Mouse (Mus musculus): ENCODE measurements at regions not wholly inside any gene's neighbourhood (a gene's known extent, or its start where the extent isn't known, plus 50 kb on each side); places are given as distances from the start of the nearest gene placed in this dataset.

DNA sequence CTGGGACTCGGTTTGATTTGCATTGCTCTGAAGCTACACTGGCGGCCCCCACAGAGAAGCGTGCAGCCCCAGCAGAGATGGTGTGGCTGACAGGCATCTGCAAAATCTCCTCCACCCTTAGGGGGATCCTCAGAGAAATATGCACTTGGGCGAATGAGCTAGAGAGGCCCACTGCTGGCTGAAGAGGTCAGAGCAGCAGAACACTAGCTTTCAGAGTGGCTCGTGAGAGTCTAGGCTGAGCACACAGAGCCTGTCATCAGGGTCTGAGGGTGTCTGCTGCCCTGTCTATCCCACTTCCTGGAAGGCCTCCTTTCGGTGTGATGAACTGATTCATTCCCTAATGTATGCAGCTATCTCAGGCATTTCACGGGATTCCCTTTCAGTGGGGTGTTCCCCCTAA lies 225.1 kb downstream of the Tle3 start:
- ATAC-seq (replicated peaks; ENCODE audit: low FRiP score, poor library complexity, severe bottlenecking) = no peak

DNA sequence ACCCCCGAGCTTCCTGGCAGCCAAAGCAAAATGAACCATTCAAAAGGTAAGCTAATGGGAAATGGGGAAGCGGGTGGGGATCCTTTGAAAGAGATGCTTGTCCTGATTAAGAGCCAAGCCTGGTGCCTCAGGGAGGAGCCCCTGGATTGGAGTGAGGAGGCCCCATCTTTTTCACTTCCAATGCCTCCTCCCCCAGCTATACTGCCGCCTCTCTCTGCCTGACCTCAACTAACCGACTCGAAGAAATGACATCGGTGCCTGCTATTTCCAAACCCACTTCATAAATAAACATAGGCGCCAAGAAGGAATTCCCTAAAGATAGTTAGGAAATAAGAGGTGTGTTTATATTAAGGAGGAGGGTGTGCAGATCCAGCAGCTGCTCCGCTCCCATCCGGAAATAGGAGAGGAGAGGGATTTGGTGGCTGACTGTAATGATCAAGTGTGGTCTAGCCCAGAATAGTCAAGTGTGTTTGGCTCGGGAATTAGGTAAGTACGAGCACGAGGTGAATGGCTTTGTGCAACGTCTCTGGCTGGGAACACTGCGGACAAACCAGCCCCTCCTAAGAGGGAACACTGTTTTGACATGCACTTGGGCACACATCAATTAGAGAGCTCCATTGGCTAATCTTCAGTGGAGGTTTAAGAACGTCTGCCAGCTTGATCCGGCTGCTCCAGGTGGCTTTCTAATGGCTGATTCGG lies 224.4 kb downstream of the Tle3 start:
- ATAC-seq (replicated peaks; ENCODE audit: low FRiP score, poor library complexity, severe bottlenecking) = no peak

GRCm38 (mm10) chr9:61595170-61595967 lies 223.2 kb downstream of the Tle3 start:
- no peak for ATAC-seq (replicated peaks; ENCODE audit: low FRiP score, poor library complexity, severe bottlenecking)

- no peak for ATAC-seq (replicated peaks; ENCODE audit: low FRiP score, poor library complexity, severe bottlenecking)
Observed at GRCm38 (mm10) chr9:61593991-61594390, 221.8 kb downstream of the Tle3 start.

DNA sequence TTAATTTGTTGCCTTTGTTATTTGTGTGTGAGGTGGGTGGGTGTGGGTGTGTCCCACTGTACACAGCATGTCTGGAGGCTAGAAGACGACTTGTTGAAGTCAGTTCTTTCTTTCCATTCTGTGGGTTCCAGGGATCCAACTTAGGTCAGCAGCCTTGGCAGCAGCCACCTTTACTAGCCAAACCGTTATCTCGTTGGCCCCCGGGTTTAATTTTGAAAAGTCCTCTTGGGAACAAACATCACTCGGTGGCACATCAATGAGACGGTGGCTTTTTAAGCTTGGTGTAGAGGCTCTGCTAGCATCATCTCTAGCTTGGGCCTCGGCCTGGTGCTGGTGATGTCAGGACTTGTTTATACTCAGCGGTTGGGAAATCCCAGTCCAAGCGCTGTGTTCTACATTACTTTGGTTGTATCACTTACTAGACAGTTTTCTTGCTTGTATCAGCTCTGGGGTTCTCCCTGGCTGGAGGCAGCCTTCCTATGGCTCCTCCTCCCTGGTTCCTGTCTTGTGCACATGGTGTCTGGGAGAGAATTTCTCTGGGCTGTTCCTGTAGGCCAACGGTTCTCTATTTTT lies 217.6 kb downstream of the Tle3 start:
- ATAC-seq (replicated peaks; ENCODE audit: low FRiP score, poor library complexity, severe bottlenecking) = no peak

- ATAC-seq (replicated peaks; ENCODE audit: low FRiP score, poor library complexity, severe bottlenecking) = no peak
Observed at GRCm38 (mm10) chr9:61583281-61584072, 211.3 kb downstream of the Tle3 start.

- ATAC-seq (replicated peaks; ENCODE audit: low FRiP score, poor library complexity, severe bottlenecking) = no peak
Observed at GRCm38 (mm10) chr9:61581046-61581445, 208.9 kb downstream of the Tle3 start.

DNA sequence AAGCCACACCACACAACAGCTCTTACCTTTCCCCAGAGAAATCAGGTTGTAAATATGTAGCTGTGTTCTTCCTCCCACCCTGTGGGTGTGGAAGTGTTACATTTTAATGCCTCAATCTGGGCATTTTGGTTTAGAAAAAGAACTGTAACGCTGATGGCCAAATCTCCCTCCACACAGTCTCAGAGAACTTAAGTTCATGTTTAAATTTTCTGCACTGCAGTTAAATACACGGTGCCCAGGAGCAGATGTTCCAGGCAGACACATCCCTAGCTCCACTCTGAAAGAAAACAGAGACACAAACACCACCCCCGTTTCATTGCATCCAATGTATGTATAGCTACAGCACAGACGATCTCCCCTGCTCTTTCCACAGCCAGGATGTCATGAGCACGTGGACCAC lies 206.1 kb downstream of the Tle3 start:
- no peak for ATAC-seq (replicated peaks; ENCODE audit: low FRiP score, poor library complexity, severe bottlenecking)

- ATAC-seq (replicated peaks; ENCODE audit: low FRiP score, poor library complexity, severe bottlenecking) = no peak
Observed at GRCm38 (mm10) chr9:61573634-61574359, 201.6 kb downstream of the Tle3 start.

- ATAC-seq (replicated peaks; ENCODE audit: low FRiP score, poor library complexity, severe bottlenecking) = no peak
Observed at GRCm38 (mm10) chr9:61563017-61563416, 190.9 kb downstream of the Tle3 start.

DNA sequence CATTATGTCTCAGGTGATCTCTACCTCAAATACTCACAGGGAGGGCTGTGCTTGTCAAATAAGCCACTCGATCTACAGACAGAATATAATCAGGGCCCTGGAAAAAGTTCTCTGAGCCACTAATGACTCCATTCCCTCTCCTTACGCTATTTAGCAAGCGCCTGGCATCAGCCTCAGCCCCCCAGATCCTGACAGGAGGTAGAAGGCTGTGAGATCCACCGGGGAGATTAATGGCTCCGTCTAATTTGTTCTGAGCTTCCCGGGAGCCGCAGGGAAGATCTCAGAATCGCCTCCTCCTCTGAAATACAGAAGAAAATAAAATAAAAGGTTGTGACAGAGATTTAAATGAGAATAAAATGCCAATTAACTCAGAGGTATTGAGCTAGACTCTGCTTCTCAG lies 189.4 kb downstream of the Tle3 start:
- no peak for ATAC-seq (replicated peaks; ENCODE audit: low FRiP score, poor library complexity, severe bottlenecking)

DNA sequence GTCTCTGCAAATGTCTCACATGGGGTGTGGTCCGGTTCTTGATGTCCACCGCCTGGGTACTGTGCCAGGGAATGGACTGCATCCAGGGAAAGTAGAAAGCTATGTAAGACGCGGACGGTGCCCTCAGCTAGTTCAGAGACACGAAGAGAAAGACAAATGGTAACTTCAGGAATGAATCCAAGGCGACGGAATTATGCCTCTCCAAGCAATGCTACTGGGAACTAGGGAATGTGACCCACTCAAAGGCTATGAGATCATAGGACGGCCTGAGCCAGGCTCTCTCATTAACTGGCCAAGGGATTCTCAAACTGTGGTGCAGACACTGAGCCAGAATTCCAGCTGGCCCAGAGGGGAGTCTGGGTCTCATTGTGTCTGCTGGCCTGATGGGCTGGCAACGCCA lies 186.5 kb downstream of the Tle3 start:
- no peak for ATAC-seq (replicated peaks; ENCODE audit: low FRiP score, poor library complexity, severe bottlenecking)

- no peak for ATAC-seq (replicated peaks; ENCODE audit: low FRiP score, poor library complexity, severe bottlenecking)
Observed at GRCm38 (mm10) chr9:61557025-61557424, 184.9 kb downstream of the Tle3 start.

DNA sequence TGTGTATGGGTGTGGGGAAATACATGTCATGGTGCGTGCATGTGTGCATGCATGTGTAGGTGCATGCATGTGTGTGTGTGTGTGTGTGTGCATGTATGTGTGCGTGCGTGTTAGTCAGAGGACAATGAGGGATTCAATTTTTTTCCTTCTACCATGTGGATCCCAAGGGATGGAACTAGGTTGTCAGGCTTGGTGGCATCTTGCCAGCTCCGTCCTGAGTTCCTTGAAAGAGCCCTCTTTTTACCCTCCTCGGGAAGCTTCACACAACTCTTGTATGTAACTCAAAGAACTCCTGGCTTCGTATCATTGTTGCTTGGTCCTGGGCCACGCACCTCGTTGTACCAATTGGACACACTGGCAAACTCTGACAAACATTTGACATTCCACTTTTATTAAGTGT lies 183.0 kb downstream of the Tle3 start:
- no peak for ATAC-seq (replicated peaks; ENCODE audit: low FRiP score, poor library complexity, severe bottlenecking)

- no peak for ATAC-seq (replicated peaks; ENCODE audit: low FRiP score, poor library complexity, severe bottlenecking)
Observed at GRCm38 (mm10) chr9:61554611-61555010, 182.4 kb downstream of the Tle3 start.

DNA sequence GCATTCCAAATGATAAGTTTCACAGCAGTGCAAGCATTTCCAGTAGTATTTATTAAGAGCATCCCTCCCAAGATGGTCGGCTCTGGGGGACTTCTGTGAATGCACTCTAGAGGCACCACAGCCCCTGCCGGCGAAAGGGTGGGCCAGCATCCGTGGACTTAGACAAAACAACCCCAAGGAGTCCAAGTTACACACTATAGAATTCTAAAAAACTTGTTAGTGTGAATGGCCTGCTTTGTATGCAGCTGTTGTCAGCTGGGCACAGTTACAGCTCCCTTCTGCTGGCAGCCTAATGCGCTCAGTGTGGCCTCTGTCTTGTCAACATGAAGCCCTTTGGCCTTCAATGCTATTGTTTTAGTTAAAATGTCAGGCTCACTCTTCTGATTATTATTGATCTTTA lies 181.5 kb downstream of the Tle3 start:
- ATAC-seq (replicated peaks; ENCODE audit: low FRiP score, poor library complexity, severe bottlenecking) = no peak

GRCm38 (mm10) chr9:61551361-61551760 lies 179.2 kb downstream of the Tle3 start:
- no peak for ATAC-seq (replicated peaks; ENCODE audit: low FRiP score, poor library complexity, severe bottlenecking)

- no peak for ATAC-seq (replicated peaks; ENCODE audit: low FRiP score, poor library complexity, severe bottlenecking)
Observed at GRCm38 (mm10) chr9:61550326-61550725, 178.2 kb downstream of the Tle3 start.

DNA sequence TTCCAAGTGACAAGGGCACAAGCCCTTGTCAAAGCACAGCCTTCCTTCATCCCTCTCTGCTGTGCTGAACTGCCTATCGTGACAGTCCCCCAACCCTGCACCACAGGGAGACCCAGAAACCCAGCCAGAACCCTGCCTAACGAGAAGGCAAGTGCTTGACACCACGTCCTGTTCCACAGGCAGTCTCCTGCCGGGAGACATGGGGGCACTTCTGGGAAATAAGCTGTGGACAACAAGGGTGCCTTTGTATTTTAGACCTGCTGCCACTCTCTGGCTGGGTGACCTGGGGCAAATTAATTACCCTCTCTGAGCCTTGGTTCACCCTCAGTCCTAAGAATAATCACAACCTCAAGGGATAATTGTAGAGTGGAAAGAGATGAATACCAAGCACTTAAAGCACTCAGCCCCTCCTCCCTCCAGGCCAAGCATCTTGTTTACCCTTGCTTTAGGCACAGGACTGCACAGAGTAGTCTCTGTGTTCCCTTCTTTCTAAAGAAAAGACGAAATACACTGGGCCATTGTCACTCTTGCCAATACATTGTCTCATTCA lies 177.6 kb downstream of the Tle3 start:
- no peak for ATAC-seq (replicated peaks; ENCODE audit: low FRiP score, poor library complexity, severe bottlenecking)
